Mouse (Mus musculus): ENCODE data around the gene Gm27029.

DNA sequence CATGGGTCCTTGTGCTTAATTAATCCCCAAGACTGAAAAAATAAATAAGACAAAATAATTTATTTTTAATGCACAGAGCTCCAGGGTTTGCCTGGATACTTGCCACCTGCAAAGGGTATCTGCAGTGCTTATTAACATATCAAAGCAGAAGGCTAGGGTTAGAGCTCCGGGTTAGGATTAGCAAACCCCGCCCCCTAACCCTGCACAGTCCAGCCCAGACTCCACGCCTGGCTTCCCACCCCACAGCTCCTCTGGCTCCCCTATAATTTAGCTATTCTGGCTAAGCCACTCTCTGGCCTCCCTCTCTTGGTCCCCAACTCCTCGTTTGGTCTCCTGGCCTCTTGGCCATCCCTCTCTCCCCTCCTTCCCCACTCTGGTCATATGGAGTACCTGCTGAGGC lies 42.8 kb downstream of the Gm27029 start:
- TF ChIP-seq EP300 (IDR thresholded peaks at IDR 0.05; ENCODE audit: low read depth) (no peak), CTCF (IDR thresholded peaks at IDR 0.05; ENCODE audit: low read depth) (no peak)
